Mouse (Mus musculus) telencephalon, adult 2 months (tissue): Measurements from ENCODE around the gene Ccnd1.

Experiments
- DNase-seq: peaks from one replicate; pipeline ENCODE4 v3.0.0-alpha.2; 2011; ENCODE audit warnings: low read depth, low spot score

The Ccnd1 gene

GRCm38 (mm10) chr7:144938661-144939343 is 923 bp downstream of the Ccnd1 start:
- no peak for DNase-seq

DNA sequence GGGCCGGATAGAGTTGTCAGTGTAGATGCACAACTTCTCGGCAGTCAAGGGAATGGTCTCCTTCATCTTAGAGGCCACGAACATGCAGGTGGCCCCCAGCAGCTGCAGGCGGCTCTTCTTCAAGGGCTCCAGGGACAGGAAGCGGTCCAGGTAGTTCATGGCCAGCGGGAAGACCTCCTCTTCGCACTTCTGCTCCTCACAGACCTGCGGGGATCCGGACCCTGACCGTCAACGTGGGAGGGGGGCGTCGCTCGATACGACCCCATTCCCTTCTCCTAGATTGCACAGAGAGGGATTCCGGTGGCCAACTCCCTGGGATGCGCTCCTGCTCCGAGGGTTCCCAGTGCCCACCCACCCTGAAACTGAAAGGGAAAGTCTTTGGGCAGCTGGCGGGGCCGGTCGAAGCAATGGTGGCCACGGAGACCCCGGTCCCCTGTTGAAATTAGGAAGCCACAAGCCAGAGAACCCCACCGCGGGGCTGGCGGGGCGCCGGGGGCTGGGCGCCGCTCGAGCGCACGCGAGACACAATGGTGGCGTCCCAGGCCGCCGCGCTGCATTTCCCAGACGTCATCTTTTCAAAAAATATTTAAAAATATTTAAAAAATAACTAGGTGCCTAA is 1.7 kb downstream of the Ccnd1 start:
- no peak for DNase-seq

GRCm38 (mm10) chr7:144937490-144937889 is 2.2 kb downstream of the Ccnd1 start:
- no peak for DNase-seq

DNA sequence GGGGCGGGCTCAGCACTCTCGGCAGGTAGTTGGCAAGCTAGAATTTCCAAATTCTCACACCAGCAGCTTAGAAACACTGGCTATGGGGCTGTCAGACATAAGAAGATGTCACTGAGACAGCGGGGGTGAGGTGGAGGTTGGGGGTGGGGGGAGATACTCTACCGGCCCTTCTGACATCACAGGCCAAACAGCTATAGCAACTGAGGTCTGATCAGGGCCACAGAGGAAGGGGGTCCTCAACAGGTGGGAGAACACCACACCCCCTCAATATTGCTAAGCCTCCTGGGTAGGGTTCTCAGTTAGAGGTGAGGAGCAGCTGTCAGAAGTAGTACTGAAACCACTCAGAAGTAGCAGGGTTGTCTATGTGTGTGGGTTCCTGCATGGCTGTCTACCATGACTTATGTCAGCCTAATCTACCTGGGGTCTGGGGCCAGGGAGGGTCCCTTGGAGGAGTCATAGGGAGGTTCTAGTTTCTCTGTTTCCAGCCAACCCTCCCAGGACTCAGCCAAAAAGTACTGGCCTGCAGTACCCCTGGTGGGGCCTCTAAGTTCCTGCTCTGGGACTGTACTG is 3.3 kb downstream of the Ccnd1 start:
- DNase-seq: no peak

- no peak for DNase-seq
Observed at GRCm38 (mm10) chr7:144935563-144935962, 4.2 kb downstream of the Ccnd1 start.

DNA sequence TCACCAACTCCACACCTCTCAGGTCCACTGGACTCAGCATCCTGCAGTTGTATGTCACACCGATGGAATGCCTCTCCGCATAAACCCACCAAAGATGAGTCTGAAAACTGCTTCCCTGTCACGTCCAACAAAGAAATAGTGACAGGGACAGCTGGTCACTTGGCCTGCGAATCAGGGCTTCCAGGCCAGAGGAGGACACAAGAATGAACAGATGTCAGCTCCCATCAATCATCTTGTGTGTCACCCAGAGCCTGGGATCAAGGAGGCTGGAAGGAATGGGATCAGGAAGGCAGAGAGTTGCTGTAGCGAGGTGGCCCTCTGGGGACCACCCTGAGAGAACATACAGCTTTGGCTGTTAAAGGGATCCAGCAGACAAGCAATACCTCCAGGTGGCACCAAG is 4.8 kb downstream of the Ccnd1 start:
- DNase-seq: no peak

- DNase-seq: no peak
Observed at GRCm38 (mm10) chr7:144933796-144934195, 5.9 kb downstream of the Ccnd1 start.

- no peak for DNase-seq
Observed at GRCm38 (mm10) chr7:144933336-144933735, 6.4 kb downstream of the Ccnd1 start.

- no peak for DNase-seq
Observed at GRCm38 (mm10) chr7:144932389-144932937, 7.3 kb downstream of the Ccnd1 start.

DNA sequence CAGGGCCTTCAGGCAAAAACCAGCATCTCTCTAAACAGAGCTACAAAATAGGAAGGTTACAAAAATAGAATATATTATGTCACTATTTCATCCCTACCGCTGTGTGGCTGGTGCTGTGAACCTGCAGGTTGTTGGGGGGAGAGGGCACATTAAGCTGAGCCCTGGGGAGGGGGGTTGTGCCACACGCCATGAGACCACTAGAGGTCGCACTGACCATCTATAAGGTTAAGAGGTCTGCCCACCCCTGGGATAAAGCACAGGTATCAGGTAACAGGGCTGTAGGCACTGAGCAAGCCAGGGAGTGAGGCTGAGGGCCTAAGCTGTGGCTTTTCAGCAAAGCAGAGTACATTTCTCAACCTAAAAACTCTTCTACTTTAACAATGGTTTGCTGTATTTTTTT is 7.9 kb downstream of the Ccnd1 start:
- no peak for DNase-seq

DNA sequence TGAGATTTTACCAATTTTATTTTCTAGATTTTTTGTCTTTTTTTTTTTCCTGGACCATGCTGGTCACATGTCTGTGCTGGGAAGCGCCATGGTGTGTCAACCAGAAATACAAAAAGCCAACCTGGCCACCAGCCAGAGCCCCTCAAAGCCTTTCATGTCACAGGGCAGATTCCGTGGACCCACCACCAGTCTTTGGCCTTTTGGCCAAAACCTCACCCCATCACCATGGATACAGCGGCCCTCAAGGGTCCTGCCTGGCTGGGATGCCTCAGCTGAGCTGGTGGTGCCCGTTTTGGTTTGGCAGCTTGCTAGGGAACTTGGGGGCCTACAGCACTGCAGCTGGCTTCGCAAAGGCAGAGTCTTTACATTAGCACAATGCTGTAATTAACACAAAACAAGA is 9.8 kb downstream of the Ccnd1 start:
- no peak for DNase-seq

DNA sequence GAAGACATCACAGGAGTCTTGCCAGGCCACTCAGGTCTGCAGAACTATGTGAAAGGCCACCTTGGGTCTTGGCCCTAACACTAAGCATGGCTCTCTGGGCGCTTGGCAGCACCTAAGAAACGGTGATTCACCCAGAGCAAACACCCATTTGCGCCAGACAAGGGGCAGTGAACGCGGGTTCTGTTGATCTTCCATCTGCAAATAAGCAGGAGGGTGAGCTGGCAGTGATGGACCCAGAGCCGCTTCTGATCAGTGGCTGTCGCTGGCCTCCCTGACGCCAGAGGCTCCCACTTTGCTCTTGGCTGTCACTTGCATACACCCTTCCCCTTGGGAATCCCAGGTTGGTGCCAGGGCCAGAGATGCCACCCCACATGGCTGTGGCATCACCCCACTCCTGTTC is 10.2 kb downstream of the Ccnd1 start:
- no peak for DNase-seq

DNA sequence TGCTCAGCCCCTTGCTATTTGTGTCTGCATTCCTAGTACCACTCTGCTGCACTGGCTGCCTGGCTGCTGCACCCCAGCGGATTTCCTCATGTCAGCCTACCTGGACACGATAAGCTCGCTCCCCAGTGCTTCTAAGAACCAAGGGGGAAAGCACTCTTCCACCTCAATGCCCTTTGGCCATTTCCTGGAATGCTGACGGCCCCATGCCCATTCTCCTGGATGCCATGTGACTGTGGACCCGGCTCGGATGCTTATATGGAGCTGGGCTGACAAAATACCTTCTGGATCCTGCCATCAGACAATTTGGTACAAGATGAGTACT is 10.9 kb downstream of the Ccnd1 start:
- no peak for DNase-seq

DNA sequence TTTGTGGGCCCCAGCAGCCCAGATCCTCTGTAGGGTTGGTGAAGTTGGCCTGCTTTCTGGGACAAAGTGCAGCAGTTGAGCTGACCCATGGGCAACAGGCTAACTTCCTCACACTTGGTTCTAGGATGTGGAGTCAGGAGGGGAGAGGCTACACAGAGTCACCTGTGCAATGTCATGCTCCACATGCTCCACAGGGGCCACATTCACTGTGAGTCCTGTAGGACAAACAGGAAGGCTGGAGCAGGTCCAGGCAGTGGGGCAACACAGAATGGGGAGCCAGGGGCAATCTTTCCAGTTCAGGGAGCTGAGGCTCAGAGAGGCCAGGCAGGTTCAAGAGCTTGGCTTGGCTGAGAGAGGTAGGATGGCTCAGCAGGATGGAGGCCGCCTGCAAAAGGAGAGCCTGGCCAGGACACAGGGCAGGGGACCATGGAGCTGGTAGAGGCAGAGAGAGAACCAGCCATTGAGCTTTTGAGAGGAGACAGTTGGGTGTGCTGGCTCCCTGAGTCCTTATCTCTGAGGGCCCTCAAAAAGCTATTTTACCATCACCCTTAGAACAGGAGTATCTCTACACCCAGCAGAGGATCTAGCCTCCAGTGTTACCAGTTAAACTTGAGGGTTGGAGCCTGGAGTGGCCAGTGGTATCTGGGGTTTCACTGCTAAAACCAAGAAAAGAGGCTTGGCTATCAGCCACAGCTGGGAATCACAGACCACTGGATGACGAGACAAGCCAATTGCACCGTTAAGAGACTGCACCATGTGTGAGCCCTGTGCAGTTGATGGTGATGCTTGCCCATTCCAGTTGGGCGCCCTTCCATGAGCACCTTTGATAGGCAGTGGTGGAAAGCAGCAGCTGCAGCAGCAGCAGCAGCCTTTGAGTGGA is 11.5 kb downstream of the Ccnd1 start:
- no peak for DNase-seq

DNA sequence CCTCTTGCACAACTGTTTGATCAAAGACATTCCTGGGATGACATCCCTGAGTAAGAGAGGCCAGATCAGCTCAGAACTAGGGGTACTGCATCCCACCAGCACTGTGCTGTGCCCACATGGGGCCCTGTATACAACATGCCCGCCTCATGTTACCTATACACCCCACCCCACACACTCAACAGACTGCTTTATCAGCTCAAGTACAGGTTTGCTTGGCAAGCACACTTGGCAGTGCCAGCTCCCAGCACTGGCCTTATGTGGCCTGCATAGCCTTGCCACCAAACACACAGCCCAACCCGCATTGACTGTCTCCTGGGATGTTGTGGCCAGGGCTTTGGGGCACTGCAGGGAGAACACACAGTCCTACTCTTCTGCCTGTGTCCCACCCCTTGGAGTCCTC is 12.1 kb downstream of the Ccnd1 start:
- DNase-seq: no peak

DNA sequence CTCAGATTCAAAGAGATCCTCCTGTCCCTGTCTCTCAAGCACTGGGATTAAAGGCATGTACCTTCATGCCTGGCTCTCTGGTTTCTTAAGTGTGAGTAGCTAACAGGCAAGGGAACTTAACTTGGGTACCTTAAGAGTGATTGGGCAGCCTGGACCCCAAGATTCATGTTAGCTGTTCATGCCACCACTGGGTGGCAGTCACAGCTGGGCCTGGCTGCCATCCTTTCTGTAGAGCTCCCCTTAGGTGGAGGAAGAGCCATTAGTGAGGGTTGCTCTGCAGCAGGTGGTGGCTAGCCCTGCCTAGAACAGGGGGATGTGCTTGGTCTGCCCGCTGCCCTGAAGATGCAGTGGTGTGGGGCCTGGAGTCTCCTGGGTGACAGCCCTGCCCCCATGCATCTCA is 20.9 kb downstream of the Ccnd1 start:
- DNase-seq: no peak

DNA sequence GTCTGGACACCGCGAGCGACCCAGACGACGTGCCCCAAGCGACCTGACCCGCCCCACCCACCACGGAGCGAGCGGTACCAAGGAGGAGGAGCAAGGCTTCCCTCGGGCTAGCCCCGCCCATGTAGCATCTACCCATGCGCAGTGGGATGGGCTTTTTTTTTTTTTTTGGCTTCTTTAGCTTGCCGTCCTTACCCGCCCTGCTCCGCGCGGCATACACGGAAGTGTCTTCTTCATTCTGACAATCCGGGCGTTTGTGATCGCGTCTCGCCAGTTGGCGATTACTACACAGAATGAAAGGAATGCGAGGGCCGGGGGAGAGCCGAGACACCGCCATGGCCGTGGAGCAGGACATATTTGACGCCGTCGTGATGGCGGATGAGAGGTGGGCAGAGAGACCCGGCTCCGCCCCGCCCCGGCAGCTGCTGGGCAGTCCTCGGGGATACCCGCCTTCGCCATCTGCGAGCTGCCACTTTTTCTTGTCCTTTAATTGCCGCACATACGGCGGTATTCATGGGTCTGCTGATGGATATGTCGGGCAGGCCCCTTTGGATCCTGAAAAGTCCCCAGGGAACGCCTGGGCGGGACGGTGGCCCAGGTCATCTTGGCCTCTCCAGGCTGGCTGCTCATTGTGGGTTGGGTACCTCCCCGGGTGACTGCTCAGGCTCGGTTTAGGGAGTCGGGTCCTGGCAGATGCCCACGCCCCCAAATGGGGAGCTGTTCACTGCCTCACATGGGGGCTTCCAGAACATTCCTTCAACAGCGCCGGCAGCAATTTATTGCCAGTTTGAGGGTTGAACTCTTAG is 24.6 kb downstream of the Ccnd1 start, which contains the start of gene LTO1:
LTO1 (plus strand) TSS at position 153 of the 803 bp plus-strand sequence.
- peak; percentile 95 for DNase-seq

DNA sequence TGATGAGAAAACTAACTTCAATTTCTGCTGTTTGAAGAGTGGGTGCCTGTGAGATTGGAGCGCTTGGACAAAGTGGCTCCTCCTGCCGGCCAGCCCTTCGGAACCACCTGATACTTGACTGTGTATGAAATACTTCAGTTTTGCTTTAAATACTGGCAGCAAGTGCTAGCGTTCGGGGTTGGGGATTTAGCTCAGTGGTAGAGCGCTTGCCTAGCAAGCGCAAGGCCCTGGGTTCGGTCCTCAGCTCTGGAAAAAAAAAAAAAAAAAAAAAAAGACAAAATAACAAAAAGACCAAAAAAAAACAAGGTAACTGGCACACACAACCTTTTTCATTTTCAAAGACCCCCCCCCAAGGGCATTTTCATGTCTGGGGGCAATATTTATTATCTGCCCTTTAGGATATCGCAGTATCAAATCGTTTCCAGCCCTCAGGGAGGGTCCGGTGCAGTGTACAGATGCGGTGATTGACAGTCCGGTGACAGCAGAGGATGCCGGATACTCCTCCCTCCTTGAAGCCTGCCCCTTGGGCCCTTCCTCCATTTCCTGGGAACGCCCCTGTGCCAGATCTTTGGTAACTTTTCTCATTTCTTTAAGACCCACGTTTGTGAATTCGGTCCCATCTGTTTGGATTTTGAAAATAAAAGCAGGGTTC is 25.3 kb downstream of the Ccnd1 start:
- peak; percentile 69 for DNase-seq

- DNase-seq: no peak
Observed at GRCm38 (mm10) chr7:144912897-144913296, 26.8 kb downstream of the Ccnd1 start.

DNA sequence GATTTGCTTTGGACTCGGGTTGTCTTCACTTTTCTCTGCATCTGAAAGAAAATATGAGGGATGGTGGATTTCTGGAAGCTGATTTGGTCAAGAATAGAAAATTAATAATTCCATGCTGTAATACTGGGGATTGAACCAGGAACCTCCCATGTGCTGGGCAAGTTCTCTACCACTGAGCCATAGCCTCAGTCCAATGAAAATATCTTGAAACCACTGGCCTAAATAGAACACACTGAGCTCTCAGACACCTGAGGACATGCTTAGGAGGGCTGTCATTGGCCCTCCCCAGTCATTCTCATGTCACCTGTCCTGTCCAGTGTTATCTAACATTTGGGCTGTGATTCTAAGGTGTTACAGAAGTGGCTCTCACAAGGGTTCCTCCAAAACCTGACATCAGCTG is 28.6 kb downstream of the Ccnd1 start:
- no peak for DNase-seq

GRCm38 (mm10) chr7:144908705-144909104 is 31.0 kb downstream of the Ccnd1 start:
- peak; percentile 67 for DNase-seq
